ENCODE assay signal across 18 mouse cellular contexts in the genomic region with DNA sequence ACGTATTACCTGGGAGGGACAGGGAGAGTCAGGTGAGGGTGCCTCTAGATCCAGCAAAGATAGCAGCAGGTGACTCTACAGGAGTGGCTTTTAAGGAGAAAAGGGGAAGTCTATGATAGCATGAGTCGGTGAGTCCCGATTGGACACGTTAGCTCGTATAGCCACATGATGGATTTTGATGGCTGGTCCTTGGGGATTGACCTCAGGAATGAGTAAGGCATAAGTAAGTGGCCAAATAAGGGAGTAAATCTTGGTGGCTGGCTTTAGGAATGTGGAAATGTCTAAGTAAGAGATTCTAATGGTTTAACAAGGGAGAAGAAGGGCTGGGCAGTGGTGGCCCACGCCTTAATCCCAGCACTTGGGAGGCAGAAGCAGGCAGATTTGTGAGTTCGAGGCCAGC. TPM values are rescaled to one million over a fixed set of nuclear protein-coding genes. Genes with fewer than 3 reads are reported as not detected.
DNase-seq lines count a peak whose midpoint lies in the region; ATAC-seq and TF ChIP-seq lines count a peak whose summit lies in the region.
"Had no signal": no experiment of that assay in that cellular context is flagged by ENCODE, and none has a peak within 500 bp of the region (broad histone marks: within the 10 kb centered on the region; RNA-seq: fewer than 3 reads in every experiment).

No protein-coding gene starts in this region.

- no peaks in the 10 kb centered on the region for H3K27me3 ChIP-seq in midbrain, embryonic 16.5 days (ENCODE audit: control insufficient read depth, insufficient read depth, low read depth, low read length)
- no peaks in the 10 kb centered on the region for H3K27me3 ChIP-seq in midbrain, embryonic 14.5 days (ENCODE audit: control insufficient read depth, insufficient read depth, low read length)
- no peaks in the 10 kb centered on the region for H3K27me3 ChIP-seq in stomach, postnatal 0 days (ENCODE audit: control insufficient read depth, insufficient read depth, low read length)
- H3K27me3 ChIP-seq: embryonic facial prominence, embryonic 13.5 days; heart, embryonic 12.5 days; hindbrain, embryonic 12.5 days had no signal

- H3K4me1 ChIP-seq in midbrain, embryonic 16.5 days (ENCODE audit: control insufficient read depth, insufficient read depth, low read length): peaks cover 12% of the 10 kb centered on the region
- peaks cover 3% of the 10 kb centered on the region; the same call in 1 of the 2 replicates for H3K4me1 ChIP-seq in midbrain, embryonic 14.5 days (ENCODE audit: control insufficient read depth, insufficient read depth, low read length)
- no peaks in the 10 kb centered on the region for H3K4me1 ChIP-seq in stomach, postnatal 0 days (replicated peaks; ENCODE audit: control insufficient read depth, insufficient read depth)
- H3K4me1 ChIP-seq: embryonic facial prominence, embryonic 13.5 days; heart, embryonic 12.5 days had no signal

- no peak for TF ChIP-seq CTCF in stomach, postnatal 0 days (IDR thresholded peaks at IDR 0.05; ENCODE audit: low read depth)

- no peak for TF ChIP-seq EP300 in stomach, postnatal 0 days (optimal IDR thresholded peaks at IDR 0.05)

- H3K9ac ChIP-seq in midbrain, embryonic 16.5 days (ENCODE audit: low read depth, low read length): no peak overlapping the region
- no peak overlapping the region for H3K9ac ChIP-seq in midbrain, embryonic 14.5 days (replicated peaks; ENCODE audit: low read length)
- H3K9ac ChIP-seq in stomach, postnatal 0 days (ENCODE audit: low read length): no peak overlapping the region
- H3K9ac ChIP-seq: embryonic facial prominence, embryonic 13.5 days; heart, embryonic 12.5 days; hindbrain, embryonic 12.5 days had no signal

- DNase-seq in heart, adult 11 months: peak; percentile 46
- DNase-seq in heart, postnatal 4 days: no peak
- no peak for DNase-seq in midbrain, embryonic 14.5 days
- peak; percentile 63 for DNase-seq in NIH3T3 (ENCODE audit: low read depth)
- DNase-seq in stomach, postnatal 0 days (ENCODE audit: low spot score): no peak
- DNase-seq in right cerebral cortex, postnatal 14 days: no peak
- DNase-seq: adrenal gland, postnatal 14 days; B cell, adult 2 months; cerebellum, adult 18-20 months; cerebellum, adult 9-11 months; cerebellum, postnatal 36 days; gastrocnemius, postnatal 14 days had no signal

- no peak overlapping the region for H3K4me3 ChIP-seq in midbrain, embryonic 16.5 days (ENCODE audit: low read depth, low read length)
- H3K4me3 ChIP-seq in midbrain, embryonic 14.5 days (replicated peaks; ENCODE audit: low read depth, low read length): no peak overlapping the region
- H3K4me3 ChIP-seq in stomach, postnatal 0 days (ENCODE audit: low read depth, low read length): no peak overlapping the region
- H3K4me3 ChIP-seq: embryonic facial prominence, embryonic 13.5 days; heart, embryonic 12.5 days; hindbrain, embryonic 12.5 days had no signal

- H3K4me2 ChIP-seq in midbrain, embryonic 16.5 days (ENCODE audit: low read length): no peak overlapping the region
- no peak overlapping the region for H3K4me2 ChIP-seq in midbrain, embryonic 14.5 days (ENCODE audit: low read length)
- H3K4me2 ChIP-seq in stomach, postnatal 0 days (replicated peaks; ENCODE audit: low read depth): no peak overlapping the region
- H3K4me2 ChIP-seq: embryonic facial prominence, embryonic 13.5 days; heart, embryonic 12.5 days; hindbrain, embryonic 12.5 days had no signal

- ATAC-seq in midbrain, embryonic 16.5 days: no peak
- ATAC-seq in midbrain, embryonic 14.5 days (ENCODE audit: low FRiP score, low TSS enrichment): no peak
- ATAC-seq in stomach, postnatal 0 days (ENCODE audit: low FRiP score, low TSS enrichment): no peak
- ATAC-seq: CD4-positive, CD25-positive, alpha-beta regulatory T cell, adult 4 months had no signal

- peak overlapping the region; percentile 72 for H3K27ac ChIP-seq in midbrain, embryonic 16.5 days (ENCODE audit: low read length)
- no peak overlapping the region for H3K27ac ChIP-seq in midbrain, embryonic 14.5 days (replicated peaks; ENCODE audit: low read depth, low read length)
- H3K27ac ChIP-seq in stomach, postnatal 0 days (replicated peaks): 0 out of 2 replicates have a peak overlapping the region, but pooled peaks have one; percentile 13
- H3K27ac ChIP-seq: embryonic facial prominence, embryonic 13.5 days; hindbrain, embryonic 12.5 days had no signal

- no peaks in the 10 kb centered on the region for H3K36me3 ChIP-seq in midbrain, embryonic 16.5 days (ENCODE audit: control insufficient read depth, insufficient read depth, low read length)
- no peaks in the 10 kb centered on the region for H3K36me3 ChIP-seq in midbrain, embryonic 14.5 days (ENCODE audit: control insufficient read depth, insufficient read depth, low read length)
- H3K36me3 ChIP-seq in stomach, postnatal 0 days (ENCODE audit: control insufficient read depth, insufficient read depth, low read length): no peaks in the 10 kb centered on the region
- H3K36me3 ChIP-seq: embryonic facial prominence, embryonic 13.5 days; G1E; heart, embryonic 12.5 days; hindbrain, embryonic 12.5 days had no signal

- no peaks in the 10 kb centered on the region for H3K9me3 ChIP-seq in midbrain, embryonic 16.5 days (replicated peaks; ENCODE audit: control insufficient read depth, low read length, poor library complexity, severe bottlenecking)
- no peaks in the 10 kb centered on the region for H3K9me3 ChIP-seq in midbrain, embryonic 14.5 days (ENCODE audit: control insufficient read depth, low read length)
- no peaks in the 10 kb centered on the region for H3K9me3 ChIP-seq in stomach, postnatal 0 days (ENCODE audit: control insufficient read depth, low read length)
- H3K9me3 ChIP-seq: embryonic facial prominence, embryonic 13.5 days; hindbrain, embryonic 12.5 days had no signal

- WGBS in midbrain, embryonic 16.5 days: 87% methylated on average over 7 of the region's 7 CpGs
- 89% methylated on average over 7 of the region's 7 CpGs for WGBS in midbrain, embryonic 14.5 days
- 58% methylated on average over 7 of the region's 7 CpGs for WGBS in stomach, postnatal 0 days

RNA-seq across cellular contexts. Expression of gene Inpp4a, which starts 10.7 kb away (rescaled TPM):
- 10 to 100 TPM; 17.2 to 18.7 TPM for total RNA-seq in heart, postnatal 4 days (2021)
- 78.9 and 79.9 TPM in 2 replicates for polyA plus RNA-seq in midbrain, embryonic 16.5 days (2015; fragmentation: Nextera tagmentation; extraction: Ambion mirVana)
- 68.1 and 83.4 TPM in 2 replicates for polyA plus RNA-seq in midbrain, embryonic 14.5 days (2014; fragmentation: Nextera tagmentation; extraction: Ambion mirVana)
- polyA plus RNA-seq in stomach, postnatal 0 days (2015; fragmentation: Nextera tagmentation; extraction: Ambion mirVana): 10.6 and 12.0 TPM in 2 replicates

Comparison
In these comparisons a context has a peak if more than half of its experiments do, and no peak if none do; other contexts are left out.
1. DNase-seq: peak in heart, adult 11 months (single experiment) and NIH3T3 (single experiment); none in heart, postnatal 4 days (single experiment), midbrain, embryonic 14.5 days (single experiment), stomach, postnatal 0 days (single experiment) and right cerebral cortex, postnatal 14 days (single experiment).